Mouse (Mus musculus) liver, embryonic 14.5 days (tissue): ENCODE results near the gene Fam198a.

Experiments used
- CTCF ChIP-seq: IDR thresholded peaks from 2 replicates; pipeline ENCODE4 v1.5.1; 2016; ENCODE audit warnings: antibody characterized with exemption, low read depth, control low read depth
- EP300 ChIP-seq: IDR thresholded peaks from 2 replicates; pipeline ENCODE4 v1.6.1; 2016; ENCODE audit warnings: antibody characterized with exemption, low read depth

DNA sequence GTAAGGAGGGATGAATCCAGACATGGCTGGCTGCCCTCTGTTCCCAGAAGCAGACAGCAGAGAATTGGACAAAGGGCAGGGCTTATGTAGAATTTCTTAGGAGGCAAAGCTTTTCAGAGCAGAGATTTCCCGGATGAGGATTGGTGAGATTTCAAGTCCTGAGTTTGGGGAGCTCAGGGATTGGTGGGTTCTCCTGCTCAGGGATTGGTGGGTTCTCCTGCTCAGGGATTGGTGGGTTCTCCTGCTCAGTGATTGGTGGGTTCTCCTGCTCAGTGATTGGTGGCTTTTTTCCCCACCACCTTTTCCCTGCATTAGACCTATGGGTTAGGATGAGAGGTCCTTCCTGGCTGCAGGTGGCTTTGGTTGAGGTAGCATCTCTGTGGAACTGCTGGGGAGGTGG is 13.8 kb upstream of the Fam198a start:
- TF ChIP-seq CTCF (no peak), EP300 (no peak)
